37 mouse cellular contexts compared by ENCODE assay signal in the genomic region with DNA sequence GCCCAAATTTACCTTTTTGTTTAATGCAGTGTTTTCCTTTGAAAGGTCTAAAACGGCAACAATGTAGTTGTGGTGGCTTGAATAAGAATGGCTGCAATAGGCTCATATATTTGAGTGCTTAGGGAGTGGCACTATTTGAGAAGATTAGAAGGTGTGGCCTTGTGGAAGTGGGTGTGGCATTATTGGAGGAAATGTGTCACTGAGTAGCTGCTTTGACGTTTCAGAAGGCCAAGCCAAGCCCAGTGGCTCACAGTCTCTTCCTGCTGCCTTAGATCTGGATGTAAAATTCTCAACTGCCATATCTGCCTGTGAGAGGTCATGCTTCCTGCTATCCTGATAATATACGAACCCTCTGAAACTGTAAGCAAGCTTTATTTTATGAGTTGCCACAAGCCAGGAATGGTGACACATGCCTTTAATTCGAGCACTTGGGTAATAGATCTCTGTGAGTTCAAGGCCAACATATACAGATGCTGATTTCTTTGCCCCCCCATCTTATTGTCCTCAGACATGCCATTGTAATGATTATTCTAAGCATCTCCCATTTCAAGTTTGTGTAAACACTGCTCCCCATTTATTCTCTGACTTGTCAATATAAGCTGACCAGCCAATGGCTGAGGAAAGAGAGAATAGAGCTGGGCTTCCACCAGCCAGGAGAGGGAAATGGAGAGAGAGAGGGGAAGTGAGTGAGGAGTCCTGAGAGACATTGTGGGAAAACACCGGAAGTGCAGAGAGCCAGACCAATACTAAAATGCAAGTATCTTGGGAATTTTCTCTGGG. TPM values are rescaled to one million over a fixed set of nuclear protein-coding genes. Genes with fewer than 3 reads are reported as not detected.
"Had no signal": no experiment of that assay in that cellular context is flagged by ENCODE, and none has a peak within 500 bp of the region (broad histone marks: within the 10 kb centered on the region; RNA-seq: fewer than 3 reads in every experiment).

No protein-coding gene starts in this region.

- H3K27me3 ChIP-seq: heart, embryonic 13.5 days; heart, embryonic 15.5 days; hindbrain, embryonic 12.5 days; intestine, embryonic 15.5 days; kidney, embryonic 15.5 days; limb, embryonic 13.5 days; limb, embryonic 15.5 days; liver, embryonic 12.5 days had no signal

- H3K27ac ChIP-seq: gastrocnemius, adult 2 months; heart, adult 2 months; heart, embryonic 13.5 days; heart, embryonic 15.5 days; hindbrain, embryonic 10.5 days; hindbrain, embryonic 12.5 days; hindbrain, embryonic 14.5 days; intestine, embryonic 15.5 days; kidney, embryonic 15.5 days; kidney, postnatal 0 days; limb, embryonic 13.5 days; limb, embryonic 15.5 days; liver, embryonic 12.5 days; liver, embryonic 14.5 days had no signal

- H3K4me1 ChIP-seq: intestine, embryonic 15.5 days had no signal

- H3K4me3 ChIP-seq: gastrocnemius, adult 2 months; heart, adult 2 months; heart, embryonic 13.5 days; heart, embryonic 15.5 days; hindbrain, embryonic 10.5 days; hindbrain, embryonic 12.5 days; intestine, embryonic 15.5 days; kidney, embryonic 15.5 days; limb, embryonic 13.5 days; limb, embryonic 15.5 days; liver, embryonic 12.5 days had no signal

- DNase-seq: gastrocnemius, adult 2 months; gastrocnemius, postnatal 10 days; gastrocnemius, postnatal 25 days; heart, adult 2 months; heart, postnatal 14 days; heart, postnatal 36 days; kidney, adult 11 months; kidney, adult 2 months; kidney, adult 9 months; kidney, postnatal 14 days; kidney, postnatal 36 days; layer of hippocampus, adult 9-11 months; layer of hippocampus, postnatal 36 days; left cerebral cortex, postnatal 4 days had no signal

RNA-seq across cellular contexts. Expression of a gene that starts 21.3 kb away (rescaled TPM):
- total RNA-seq: gastrocnemius, adult 2 months; gastrocnemius, postnatal 10 days; gastrocnemius, postnatal 25 days; gastrocnemius, postnatal 4 days; granulocyte monocyte progenitor cell, adult 5-6 weeks; heart, adult 2 months; heart, postnatal 14 days; heart, postnatal 36 days; layer of hippocampus, adult 18-20 months; layer of hippocampus, postnatal 14 days; layer of hippocampus, postnatal 36 days; left cerebral cortex, adult 18-20 months; left cerebral cortex, postnatal 10 days; left cerebral cortex, postnatal 25 days; liver, adult 2 months had no signal
- polyA plus RNA-seq: heart, adult 2 months; heart, postnatal 0 days; hindbrain, embryonic 16.5 days; kidney, adult 2 months; kidney, embryonic 15.5 days; large intestine, adult 2 months; limb, embryonic 13.5 days; limb, embryonic 15.5 days; liver, adult 2 months; liver, embryonic 12.5 days had no signal
